Mouse (Mus musculus) megakaryocyte, embryonic 14.5 days (primary cell): Measurements from ENCODE around the gene Ddx46. TPM values are rescaled to one million over a fixed set of nuclear protein-coding genes. Genes with fewer than 3 reads are reported as not detected.
"Not testable (repeated sequence)": the region's sequence is repeated elsewhere in the genome, so short reads cannot be mapped to it uniquely, and the experiment has no call there.

Experiments used
- H3K27me3 ChIP-seq: replicated peaks from 2 replicates; pipeline ENCODE3; 2012; ENCODE audit warnings: inconsistent platforms
- H3K36me3 ChIP-seq: replicated peaks from 2 replicates; pipeline ENCODE3; 2012; ENCODE audit warnings: low read length, inconsistent platforms, mixed read lengths
- H3K4me1 ChIP-seq: 2 replicates; pipeline ENCODE4 v1.6.1; 2012; ENCODE audit warnings: inconsistent platforms
- H3K4me3 ChIP-seq: replicated peaks from 2 replicates; pipeline ENCODE3; 2012; ENCODE audit warnings: moderate library complexity, mild to moderate bottlenecking, inconsistent platforms
- H3K9me3 ChIP-seq: 2 replicates; pipeline ENCODE4 v1.6.1; 2012; ENCODE audit warnings: inconsistent platforms
- FLI1 ChIP-seq: IDR thresholded peaks from 2 replicates; pipeline ENCODE4 v1.6.1; 2012; ENCODE audit warnings: low read length, inconsistent platforms, mixed read lengths
- GATA1 ChIP-seq: IDR thresholded peaks from 3 replicates; pipeline ENCODE4 v1.6.1; 2012; ENCODE audit warnings: mixed read lengths, low read length, inconsistent platforms, borderline replicate concordance
- polyA plus RNA-seq: library from polyadenylated mRNA; stranded (reverse); fragments of >175 nt; gene quantifications from 2 replicates; pipeline ENCODE4 v1.2.3, GENCODE M21; 2012; ENCODE audit warnings: low replicate concordance; ENCODE audit not compliant: insufficient read depth

The Ddx46 gene
- polyA plus RNA-seq, 1 experiment, result 12.8 TPM

DNA sequence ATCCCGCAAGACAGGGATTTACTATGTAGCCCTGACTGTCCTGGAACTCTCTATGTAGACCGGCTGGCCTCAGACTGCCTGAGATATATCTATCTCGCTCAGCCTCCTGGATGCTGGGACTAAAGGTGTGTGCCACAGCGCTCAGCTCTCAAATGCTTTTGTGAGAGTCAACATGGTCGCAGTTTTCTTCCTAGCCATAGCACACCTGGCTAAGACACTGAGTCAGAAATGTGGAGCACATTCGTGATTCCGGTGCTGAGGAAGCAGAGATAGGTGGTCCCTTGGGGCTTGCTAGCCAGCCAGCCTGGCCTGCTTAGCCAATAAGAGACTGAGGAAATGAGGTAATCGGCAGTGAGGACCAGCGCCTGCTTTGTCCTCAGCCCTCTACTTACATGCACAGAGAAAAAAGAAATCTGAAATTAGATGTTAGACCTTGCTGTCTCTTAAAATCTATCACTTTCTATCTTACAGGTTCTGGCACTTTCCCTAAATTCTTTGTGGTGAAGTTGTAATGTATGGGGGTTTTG, 51.3 kb downstream of the Ddx46 start:
- peaks cover 15% of the 10 kb centered on the region for H3K36me3 ChIP-seq
- TF ChIP-seq GATA1 (no peak), FLI1 (no peak)
- H3K9me3 ChIP-seq, result no peaks in the 10 kb centered on the region
- H3K4me3 ChIP-seq, result no peak overlapping the region
- H3K27me3 ChIP-seq, result no peaks in the 10 kb centered on the region
- peaks cover 24% of the 10 kb centered on the region for H3K4me1 ChIP-seq

DNA sequence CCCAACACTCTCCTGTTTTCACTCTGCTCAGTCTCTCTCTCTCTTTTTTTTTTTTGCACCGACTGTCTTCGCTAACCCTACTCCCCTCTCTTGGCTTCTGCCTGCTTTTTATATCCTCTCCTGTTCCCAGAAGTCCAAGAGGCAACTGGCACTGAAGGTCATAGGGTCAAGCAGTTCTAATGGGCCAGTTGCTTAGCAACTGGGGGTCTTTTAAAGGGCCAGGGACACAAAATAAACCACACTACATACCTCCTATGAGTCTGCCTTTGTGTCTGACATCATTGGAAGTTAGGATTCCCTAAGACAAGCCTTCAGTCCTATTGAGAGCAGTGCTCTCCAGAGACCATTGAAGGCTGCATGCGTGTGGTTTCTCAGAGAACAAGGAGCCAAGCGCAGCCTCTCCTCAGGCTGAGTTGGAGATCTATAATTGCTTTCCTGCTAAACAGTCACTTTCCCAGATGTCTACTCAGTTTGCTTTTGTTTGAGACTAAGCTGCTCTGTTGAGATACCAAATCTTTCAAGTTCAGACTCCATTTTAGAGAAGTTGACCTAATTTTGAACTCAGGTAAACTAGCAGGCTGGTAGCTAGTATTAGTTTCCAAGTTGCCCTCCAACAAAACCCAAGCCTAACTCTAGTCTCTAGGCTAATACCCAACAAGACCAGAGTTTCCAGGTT, 53.2 kb downstream of the Ddx46 start:
- TF ChIP-seq FLI1 (no peak), GATA1 (no peak)
- Histone ChIP-seq H3K4me3 (no peak overlapping the region), H3K4me1 (peaks cover 33% of the 10 kb centered on the region), H3K27me3 (no peaks in the 10 kb centered on the region), H3K36me3 (no peaks in the 10 kb centered on the region), H3K9me3 (no peaks in the 10 kb centered on the region)

DNA sequence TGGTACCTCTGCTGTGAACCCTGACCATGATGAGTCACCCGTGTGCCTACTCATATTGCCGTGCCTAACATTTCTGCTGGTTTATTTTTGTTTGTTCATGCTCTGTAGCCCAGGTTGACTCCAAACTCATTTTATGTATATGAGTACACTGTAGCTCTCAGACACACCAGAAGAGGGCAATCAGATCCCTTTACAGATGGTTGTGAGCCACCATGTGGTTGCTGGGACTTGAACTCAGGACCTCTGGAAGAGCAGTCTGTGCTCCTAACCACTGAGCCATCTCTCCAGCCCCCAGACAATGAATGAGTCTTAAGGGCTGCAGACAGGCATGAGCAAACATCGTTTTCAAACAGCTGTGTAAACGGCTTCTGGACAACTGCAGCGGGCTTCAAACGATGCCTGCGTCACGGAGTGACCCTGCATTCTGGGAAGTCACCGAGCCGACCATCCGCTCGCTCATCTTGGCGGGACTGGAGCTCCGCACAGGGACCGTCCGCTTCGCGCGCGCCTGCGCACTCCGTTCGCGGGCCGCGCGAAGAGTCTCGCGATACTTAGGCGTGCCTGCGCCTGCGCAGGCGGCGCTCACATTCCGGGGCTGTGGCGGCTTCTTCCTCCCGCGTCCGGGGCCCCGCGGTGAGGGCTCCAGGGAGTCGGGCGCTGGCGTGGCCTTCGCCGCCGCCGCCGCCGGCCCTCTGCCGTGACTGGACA, 57.9 kb downstream of the Ddx46 start, which contains the start of gene B230219D22Rik:
Gene B230219D22Rik (plus strand): TSS at position 590 of the 708 bp plus-strand sequence.
- peak within 1 kb of the TSS; percentile 93 for H3K4me3 ChIP-seq
- no peaks in the 10 kb centered on the region for H3K27me3 ChIP-seq
- peaks cover 51% of the 10 kb centered on the region for H3K4me1 ChIP-seq
- TF ChIP-seq GATA1 (no peak), FLI1 (no peak)
- H3K36me3 ChIP-seq, result peaks cover 7% of the 10 kb centered on the region
- H3K9me3 ChIP-seq, result no peaks in the 10 kb centered on the region

GRCm38 (mm10) chr13:55693243-55693721, 58.5 kb downstream of the Ddx46 start:
- Histone ChIP-seq H3K4me1 (peaks cover 45% of the 10 kb centered on the region), H3K36me3 (peaks cover 10% of the 10 kb centered on the region), H3K4me3 (peak overlapping the region; percentile 93), H3K27me3 (no peaks in the 10 kb centered on the region), H3K9me3 (no peaks in the 10 kb centered on the region)
- no peak for TF ChIP-seq GATA1
- TF ChIP-seq FLI1, result no peak

GRCm38 (mm10) chr13:55694110-55694509, 59.3 kb downstream of the Ddx46 start:
- TF ChIP-seq GATA1 (no peak), FLI1 (no peak)
- Histone ChIP-seq H3K27me3 (no peaks in the 10 kb centered on the region), H3K36me3 (peaks cover 18% of the 10 kb centered on the region), H3K4me3 (peak overlapping the region; percentile 93), H3K9me3 (no peaks in the 10 kb centered on the region), H3K4me1 (peaks cover 48% of the 10 kb centered on the region)

- H3K27me3 ChIP-seq, H3K9me3 ChIP-seq: not testable (repeated sequence)
- Histone ChIP-seq H3K4me1 (peaks cover 53% of the 10 kb centered on the region), H3K36me3 (peaks cover 37% of the 10 kb centered on the region), H3K4me3 (peak overlapping the region; percentile 40)
Observed at GRCm38 (mm10) chr13:55695989-55696388, 61.2 kb downstream of the Ddx46 start.

GRCm38 (mm10) chr13:55704301-55704700, 69.5 kb downstream of the Ddx46 start:
- H3K4me1 ChIP-seq, result peaks cover 45% of the 10 kb centered on the region
- H3K4me3 ChIP-seq, result no peak overlapping the region
- TF ChIP-seq FLI1, result no peak
- TF ChIP-seq GATA1, result no peak
- no peaks in the 10 kb centered on the region for H3K27me3 ChIP-seq
- H3K9me3 ChIP-seq, result peaks cover 6% of the 10 kb centered on the region; the same call in 1 of the 2 replicates
- peaks cover 71% of the 10 kb centered on the region for H3K36me3 ChIP-seq

GRCm38 (mm10) chr13:55712846-55713245, 78.0 kb downstream of the Ddx46 start:
- H3K27me3 ChIP-seq, result no peaks in the 10 kb centered on the region
- peaks cover 5% of the 10 kb centered on the region for H3K36me3 ChIP-seq
- H3K4me1 ChIP-seq, result peaks cover 51% of the 10 kb centered on the region
- no peak overlapping the region for H3K4me3 ChIP-seq
- no peaks in the 10 kb centered on the region for H3K9me3 ChIP-seq
- no peak for TF ChIP-seq FLI1
- no peak for TF ChIP-seq GATA1

- Histone ChIP-seq H3K36me3 (peaks cover 21% of the 10 kb centered on the region), H3K9me3 (no peaks in the 10 kb centered on the region), H3K27me3 (no peaks in the 10 kb centered on the region), H3K4me1 (peaks cover 37% of the 10 kb centered on the region), H3K4me3 (peak within 1 kb of the TSS; percentile 96)
- TF ChIP-seq FLI1 (no peak), GATA1 (no peak)
Observed at GRCm38 (mm10) chr13:55714501-55715166, 79.8 kb downstream of the Ddx46 start, which contains the start of gene Txndc15. Txndc15 (plus strand) TSS chr13:55714650.

GRCm38 (mm10) chr13:55715167-55715512, 80.3 kb downstream of the Ddx46 start:
- Histone ChIP-seq H3K36me3 (peaks cover 26% of the 10 kb centered on the region), H3K27me3 (no peaks in the 10 kb centered on the region), H3K4me1 (peaks cover 32% of the 10 kb centered on the region), H3K9me3 (no peaks in the 10 kb centered on the region), H3K4me3 (peak overlapping the region; percentile 96)
- TF ChIP-seq FLI1 (no peak), GATA1 (no peak)
